Mouse (Mus musculus): ENCODE results near the gene Adora3. TPM values are rescaled to one million over a fixed set of nuclear protein-coding genes. Genes with fewer than 3 reads are reported as not detected.
"Not testable (repeated sequence)": the region's sequence is repeated elsewhere in the genome, so short reads cannot be mapped to it uniquely, and the experiment has no call there.

Adora3 gene
- total RNA-seq, 4 experiments from 2014 or later, result 0.89 to 3.8 (median 2.5) TPM

- no peak for DNase-seq (ENCODE audit: low spot score in 2 of 2)
These were observed 29.6 kb downstream of the Adora3 start for GRCm38 (mm10) chr3:105900266-105900665.

GRCm38 (mm10) chr3:105900716-105901115 lies 30.1 kb downstream of the Adora3 start:
- DNase-seq (ENCODE audit: low spot score in 2 of 2), result no peak

GRCm38 (mm10) chr3:105901468-105901867 lies 30.8 kb downstream of the Adora3 start:
- no peak for DNase-seq (ENCODE audit: low spot score in 2 of 2)

GRCm38 (mm10) chr3:105904213-105904612 lies 33.6 kb downstream of the Adora3 start:
- DNase-seq (ENCODE audit: low spot score in 2 of 2), result no peak

- no peak for DNase-seq (ENCODE audit: low spot score in 2 of 2)
These were observed 34.1 kb downstream of the Adora3 start for GRCm38 (mm10) chr3:105904721-105905120.

GRCm38 (mm10) chr3:105907956-105908655 lies 37.4 kb downstream of the Adora3 start:
- no peak for DNase-seq (ENCODE audit: low spot score in 2 of 2)

- no peak for DNase-seq (ENCODE audit: low spot score in 2 of 2)
These were observed 38.3 kb downstream of the Adora3 start for GRCm38 (mm10) chr3:105908976-105909375.

- DNase-seq (ENCODE audit: low spot score in 2 of 2), result no peak
These were observed 40.0 kb downstream of the Adora3 start for GRCm38 (mm10) chr3:105910519-105911190.

GRCm38 (mm10) chr3:105912097-105912880 lies 41.6 kb downstream of the Adora3 start:
- no peak for DNase-seq (ENCODE audit: low spot score in 2 of 2)

GRCm38 (mm10) chr3:105913839-105914681 lies 43.4 kb downstream of the Adora3 start:
- DNase-seq (ENCODE audit: low spot score in 2 of 2), result no peak

- DNase-seq (ENCODE audit: low spot score in 2 of 2), result no peak
These were observed 44.6 kb downstream of the Adora3 start for GRCm38 (mm10) chr3:105915281-105915680.

- DNase-seq (ENCODE audit: low spot score in 2 of 2), result not testable (repeated sequence)
These were observed 45.8 kb downstream of the Adora3 start for GRCm38 (mm10) chr3:105916455-105916854.

- no peak for DNase-seq (ENCODE audit: low spot score in 2 of 2)
These were observed 47.1 kb downstream of the Adora3 start for GRCm38 (mm10) chr3:105917656-105918354.

GRCm38 (mm10) chr3:105918355-105918745 lies 47.7 kb downstream of the Adora3 start:
- no peak for DNase-seq (ENCODE audit: low spot score in 2 of 2)

- DNase-seq (ENCODE audit: low spot score in 2 of 2), result not testable (repeated sequence)
These were observed 50.1 kb downstream of the Adora3 start for GRCm38 (mm10) chr3:105920743-105921142.

GRCm38 (mm10) chr3:105921959-105922358 lies 51.3 kb downstream of the Adora3 start:
- DNase-seq (ENCODE audit: low spot score in 2 of 2), result no peak

- no peak for DNase-seq (ENCODE audit: low spot score in 2 of 2)
These were observed 54.0 kb downstream of the Adora3 start for GRCm38 (mm10) chr3:105924616-105925015.

- DNase-seq (ENCODE audit: low spot score in 2 of 2), result no peak
These were observed 57.0 kb downstream of the Adora3 start for GRCm38 (mm10) chr3:105927561-105928194.

GRCm38 (mm10) chr3:105928195-105928569 lies 57.5 kb downstream of the Adora3 start:
- DNase-seq (ENCODE audit: low spot score in 2 of 2), result no peak

GRCm38 (mm10) chr3:105928781-105929180 lies 58.1 kb downstream of the Adora3 start:
- DNase-seq (ENCODE audit: low spot score in 2 of 2), result no peak

All from layer of hippocampus, adult 8-10 months (tissue).